Mouse (Mus musculus): ENCODE measurements at regions not wholly inside any gene's neighbourhood (a gene's known extent, or its start where the extent isn't known, plus 50 kb on each side); places are given as distances from the start of the nearest gene placed in this dataset.

DNA sequence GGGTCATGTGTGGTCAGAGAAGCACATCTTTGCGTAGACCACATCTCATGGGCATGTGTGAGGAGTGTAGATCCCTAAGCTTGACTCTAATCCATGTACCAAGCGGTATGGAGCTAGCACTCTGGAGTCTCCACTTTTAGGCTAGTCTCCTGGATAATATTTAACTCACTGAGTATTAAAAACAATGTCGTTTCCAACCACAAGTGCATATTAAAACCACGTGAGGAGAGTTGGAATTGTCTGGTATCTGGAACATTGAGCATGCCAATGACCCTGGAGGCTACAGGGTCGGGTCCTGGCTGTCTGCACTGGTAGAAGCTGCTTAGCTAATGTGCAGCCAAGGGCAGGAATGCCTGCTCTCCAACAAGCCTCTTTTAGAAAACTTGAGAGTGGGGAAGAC, 391.2 kb downstream of the Mllt3 start:
- no peak for TF ChIP-seq CTCF (IDR thresholded peaks at IDR 0.05; ENCODE audit: borderline replicate concordance, insufficient read depth, low read depth, low read length)
- no peak for TF ChIP-seq POLR2A (IDR thresholded peaks at IDR 0.05; ENCODE audit: borderline replicate concordance, insufficient read depth, low read length)
